Mouse (Mus musculus) heart, embryonic 11.5 days (tissue): ENCODE measurements around the gene AI837181. TPM values are rescaled to one million over a fixed set of nuclear protein-coding genes. Genes with fewer than 3 reads are reported as not detected.
A peak's percentile ranks its signal among the peaks of the same experiment; 100 is the strongest.
"Not testable (repeated sequence)": the region's sequence is repeated elsewhere in the genome, so short reads cannot be mapped to it uniquely, and the experiment has no call there.

Experiments
- ATAC-seq: fragments of 200-750 bp; cut with Nextera tagmentation; replicated peaks from 2 replicates; pipeline ENCODE4 v1.8.0; 2017; ENCODE audit warnings: moderate library complexity; ENCODE audit not compliant: insufficient number of reproducible peaks, low FRiP score, low TSS enrichment
- H3K27ac ChIP-seq: fragments of 300-500 bp; sonication (generic); 2 replicates; pipeline ENCODE4 v1.5.1; 2014; ENCODE audit warnings: mild to moderate bottlenecking, low read depth, low read length
- H3K27me3 ChIP-seq: fragments of 300-500 bp; sonication (generic); 2 replicates; pipeline ENCODE4 v1.6.1; 2014; ENCODE audit warnings: mild to moderate bottlenecking, low read length, mixed read lengths; ENCODE audit not compliant: control insufficient read depth, insufficient read depth
- H3K36me3 ChIP-seq: fragments of 300-500 bp; sonication (generic); 2 replicates; pipeline ENCODE4 v1.6.1; 2014; ENCODE audit warnings: mild to moderate bottlenecking, low read length, moderate library complexity, mixed read lengths; ENCODE audit not compliant: control insufficient read depth, insufficient read depth
- H3K4me1 ChIP-seq: fragments of 300-500 bp; sonication (generic); 2 replicates; pipeline ENCODE4 v1.6.1; 2014; ENCODE audit warnings: low read length; ENCODE audit not compliant: control insufficient read depth, insufficient read depth
- H3K4me2 ChIP-seq: fragments of 300-500 bp; sonication (generic); 2 replicates; pipeline ENCODE4 v1.6.1; 2014; ENCODE audit warnings: mild to moderate bottlenecking, moderate library complexity
- H3K4me3 ChIP-seq: fragments of 300-500 bp; sonication (generic); 2 replicates; pipeline ENCODE4 v1.5.1; 2014; ENCODE audit warnings: low read depth, low read length
- H3K9ac ChIP-seq: fragments of 300-500 bp; sonication (generic); 2 replicates; pipeline ENCODE4 v1.6.1; 2014; ENCODE audit warnings: mild to moderate bottlenecking, low read depth, low read length, moderate library complexity
- H3K9me3 ChIP-seq: fragments of 300-500 bp; sonication (generic); replicated peaks from 2 replicates; pipeline ENCODE4 v1.6.1; 2016; ENCODE audit warnings: low read length; ENCODE audit not compliant: control insufficient read depth
- WGBS: fragments of 180-500 bp; shearing (Covaris S2); extraction: QIAGEN DNeasy Blood & Tissue Kit; methylation state at CpG from one replicate; pipeline ENCODE4 v1.1.7; 2014; ENCODE audit not compliant: insufficient replicate concordance; 5-methylcytosine and 5-hydroxymethylcytosine counted together
- polyA plus RNA-seq: library from polyadenylated mRNA; unstranded; fragments of >200 nt; fragmentation: Nextera tagmentation; extraction: Ambion mirVana; gene quantifications from 2 replicates; pipeline ENCODE4 v1.2.1, GENCODE M21; 2014

Gene AI837181
- polyA plus RNA-seq, 1 experiment from 2014 or later = 27.4 TPM

- ATAC-seq = no peak
- Histone ChIP-seq H3K27me3 (no peaks in the 10 kb centered on the region), H3K27ac (no peak overlapping the region), H3K4me3 (no peak overlapping the region), H3K4me1 (peaks cover 10% of the 10 kb centered on the region), H3K4me2 (peak overlapping the region; percentile 12; the same call in 1 of the 2 replicates), H3K36me3 (no peaks in the 10 kb centered on the region), H3K9ac (no peak overlapping the region), H3K9me3 (no peaks in the 10 kb centered on the region)
- 48% methylated on average over 4 of the region's 4 CpGs for WGBS
Measured at GRCm38 (mm10) chr19:5392892-5393291, 32.1 kb upstream of the AI837181 start.

- Histone ChIP-seq H3K9me3 (no peaks in the 10 kb centered on the region), H3K27me3 (no peaks in the 10 kb centered on the region), H3K4me1 (peaks cover 10% of the 10 kb centered on the region), H3K27ac (no peak overlapping the region), H3K9ac (no peak overlapping the region), H3K4me2 (no peak overlapping the region), H3K36me3 (no peaks in the 10 kb centered on the region), H3K4me3 (no peak overlapping the region)
- WGBS = 47% methylated on average over 10 of the region's 10 CpGs
- ATAC-seq = no peak
Measured at GRCm38 (mm10) chr19:5394168-5394567, 30.8 kb upstream of the AI837181 start.

GRCm38 (mm10) chr19:5395371-5395770 is 29.6 kb upstream of the AI837181 start:
- 67% methylated on average over 4 of the region's 4 CpGs for WGBS
- Histone ChIP-seq H3K9ac (no peak overlapping the region), H3K27ac (no peak overlapping the region), H3K4me1 (peaks cover 1% of the 10 kb centered on the region), H3K4me3 (no peak overlapping the region), H3K27me3 (no peaks in the 10 kb centered on the region), H3K4me2 (no peak overlapping the region), H3K9me3 (no peaks in the 10 kb centered on the region), H3K36me3 (no peaks in the 10 kb centered on the region)
- ATAC-seq = no peak

- H3K9me3 ChIP-seq, H3K4me3 ChIP-seq, H3K4me2 ChIP-seq, H3K4me1 ChIP-seq, H3K36me3 ChIP-seq, H3K9ac ChIP-seq, ATAC-seq, H3K27me3 ChIP-seq: not testable (repeated sequence)
- 0 out of 2 replicates have a peak overlapping the region, but pooled peaks have one; percentile 3 for H3K27ac ChIP-seq
- WGBS = 58% methylated on average over 4 of the region's 4 CpGs
Measured at GRCm38 (mm10) chr19:5401073-5401472, 23.9 kb upstream of the AI837181 start.

- Histone ChIP-seq H3K4me1 (no peaks in the 10 kb centered on the region), H3K27me3 (no peaks in the 10 kb centered on the region), H3K4me3 (no peak within 1 kb of the TSS), H3K36me3 (no peaks in the 10 kb centered on the region), H3K9me3 (no peaks in the 10 kb centered on the region), H3K9ac (no peak within 1 kb of the TSS), H3K27ac (no peak within 1 kb of the TSS), H3K4me2 (no peak within 1 kb of the TSS)
- WGBS = 80% methylated on average over 8 of the region's 8 CpGs
- ATAC-seq = no peak
Measured at GRCm38 (mm10) chr19:5402293-5402692, 22.7 kb upstream of the AI837181 start, which contains the start of gene Tsga10ip. Gene Tsga10ip, minus strand, starts transcription at chr19:5402526.

GRCm38 (mm10) chr19:5405924-5406323 is 19.0 kb upstream of the AI837181 start:
- H3K27ac ChIP-seq = peak overlapping the region; percentile 36; the same call in 1 of the 2 replicates
- H3K4me3 ChIP-seq = peak overlapping the region; percentile 40
- no peaks in the 10 kb centered on the region for H3K27me3 ChIP-seq
- H3K9me3 ChIP-seq = no peaks in the 10 kb centered on the region
- peak overlapping the region; percentile 59; the same call in 1 of the 2 replicates for H3K9ac ChIP-seq
- no peaks in the 10 kb centered on the region for H3K36me3 ChIP-seq
- H3K4me2 ChIP-seq = peak overlapping the region; percentile 59
- 30% methylated on average over 7 of the region's 7 CpGs for whole genome bisulfite sequencing
- ATAC-seq = no peak
- H3K4me1 ChIP-seq = peaks cover 7% of the 10 kb centered on the region; the same call in 1 of the 2 replicates

GRCm38 (mm10) chr19:5406531-5407126 is 18.3 kb upstream of the AI837181 start:
- not testable (repeated sequence) for H3K4me1 ChIP-seq, H3K36me3 ChIP-seq, H3K9me3 ChIP-seq, H3K27me3 ChIP-seq
- Histone ChIP-seq H3K4me2 (peak overlapping the region; percentile 77), H3K27ac (peak overlapping the region; percentile 96), H3K9ac (peak overlapping the region; percentile 90), H3K4me3 (peak overlapping the region; percentile 68)
- ATAC-seq = peak; percentile 68
- WGBS = 7% methylated on average over 21 of the region's 25 CpGs

GRCm38 (mm10) chr19:5407133-5407532 is 17.8 kb upstream of the AI837181 start:
- peak; percentile 62 for ATAC-seq
- peak overlapping the region; percentile 96 for H3K27ac ChIP-seq
- H3K9ac ChIP-seq = peak overlapping the region; percentile 90
- peak overlapping the region; percentile 77 for H3K4me2 ChIP-seq
- H3K4me1 ChIP-seq = peaks cover 7% of the 10 kb centered on the region; the same call in 1 of the 2 replicates
- H3K9me3 ChIP-seq = no peaks in the 10 kb centered on the region
- H3K4me3 ChIP-seq = peak overlapping the region; percentile 68
- H3K36me3 ChIP-seq = no peaks in the 10 kb centered on the region
- 19% methylated on average over 7 of the region's 7 CpGs for WGBS
- no peaks in the 10 kb centered on the region for H3K27me3 ChIP-seq
